Mouse (Mus musculus): ENCODE measurements around the gene Gpr107.

DNA sequence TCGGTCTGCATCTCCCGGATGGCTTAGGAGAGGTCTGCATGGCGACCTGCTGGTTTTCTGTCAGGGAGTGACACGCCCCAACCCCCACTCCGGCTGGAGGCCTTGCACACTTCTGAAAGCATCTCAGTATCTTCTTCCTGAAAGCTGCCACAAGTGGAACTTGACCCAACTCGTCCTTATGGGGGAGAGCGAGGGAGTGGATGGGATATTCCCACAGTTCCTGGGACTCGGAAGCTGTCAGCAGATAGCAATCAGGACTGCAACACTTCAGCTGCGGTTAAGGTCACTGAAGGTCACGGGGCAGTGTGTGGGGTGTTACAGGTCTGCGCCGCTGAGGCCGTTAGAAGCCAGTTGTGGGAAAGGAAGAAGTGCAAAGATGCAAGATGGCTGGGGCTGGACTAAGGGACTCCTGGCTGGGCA, 16.6 kb upstream of the Gpr107 start:
- TF ChIP-seq CTCF (IDR thresholded peaks at IDR 0.05; ENCODE audit: extremely low read depth, insufficient read depth, low read length) (no peak), POLR2A (IDR thresholded peaks at IDR 0.05; ENCODE audit: extremely low read depth, insufficient read depth, low read length) (no peak)

Measured in cortical plate, adult 2 months (tissue).